Mouse (Mus musculus): Measurements from ENCODE around the gene Mrtfb. TPM values are rescaled to one million over a fixed set of nuclear protein-coding genes. Genes with fewer than 3 reads are reported as not detected.

Mrtfb gene
- polyA plus RNA-seq, 1 experiment, result 11.9 TPM

- TF ChIP-seq POLR2A (IDR thresholded peaks at IDR 0.05; ENCODE audit: control insufficient read depth, low read depth, low read length) (no peak), CTCF (IDR thresholded peaks at IDR 0.05; ENCODE audit: control insufficient read depth, insufficient read depth, insufficient replicate concordance, low read depth, low read length) (no peak)
- no peaks in the 10 kb centered on the region for H3K27me3 ChIP-seq (ENCODE audit: control insufficient read depth, insufficient read depth, low read length)
- no peaks in the 10 kb centered on the region for H3K4me1 ChIP-seq (ENCODE audit: control insufficient read depth, insufficient read depth, low read length)
These were observed 24.2 kb upstream of the Mrtfb start for GRCm38 (mm10) chr16:13232043-13232442.

GRCm38 (mm10) chr16:13232912-13233802 lies 23.1 kb upstream of the Mrtfb start:
- no peak overlapping the region for H3K4me3 ChIP-seq (ENCODE audit: control insufficient read depth, low read depth, low read length)
- peak overlapping the region; percentile 37; the same call in 1 of the 2 replicates for H3K27ac ChIP-seq (ENCODE audit: control insufficient read depth, insufficient read depth, low read depth, low read length)
- H3K4me1 ChIP-seq (ENCODE audit: control insufficient read depth, insufficient read depth, low read length), result no peaks in the 10 kb centered on the region
- no peaks in the 10 kb centered on the region for H3K36me3 ChIP-seq (ENCODE audit: control insufficient read depth, insufficient read depth, low read length)
- TF ChIP-seq POLR2A (IDR thresholded peaks at IDR 0.05; ENCODE audit: control insufficient read depth, low read depth, low read length), result no peak
- TF ChIP-seq CTCF (IDR thresholded peaks at IDR 0.05; ENCODE audit: control insufficient read depth, insufficient read depth, insufficient replicate concordance, low read depth, low read length), result no peak
- no peaks in the 10 kb centered on the region for H3K27me3 ChIP-seq (ENCODE audit: control insufficient read depth, insufficient read depth, low read length)

More at GRCm38 (mm10) chr16:13232043-13232442, 24.2 kb upstream of the Mrtfb start:
- Histone ChIP-seq H3K36me3 (ENCODE audit: control insufficient read depth, insufficient read depth, low read length) (no peaks in the 10 kb centered on the region), H3K4me3 (ENCODE audit: control insufficient read depth, low read depth, low read length) (no peak overlapping the region), H3K27ac (ENCODE audit: control insufficient read depth, insufficient read depth, low read depth, low read length) (no peak overlapping the region)

DNA sequence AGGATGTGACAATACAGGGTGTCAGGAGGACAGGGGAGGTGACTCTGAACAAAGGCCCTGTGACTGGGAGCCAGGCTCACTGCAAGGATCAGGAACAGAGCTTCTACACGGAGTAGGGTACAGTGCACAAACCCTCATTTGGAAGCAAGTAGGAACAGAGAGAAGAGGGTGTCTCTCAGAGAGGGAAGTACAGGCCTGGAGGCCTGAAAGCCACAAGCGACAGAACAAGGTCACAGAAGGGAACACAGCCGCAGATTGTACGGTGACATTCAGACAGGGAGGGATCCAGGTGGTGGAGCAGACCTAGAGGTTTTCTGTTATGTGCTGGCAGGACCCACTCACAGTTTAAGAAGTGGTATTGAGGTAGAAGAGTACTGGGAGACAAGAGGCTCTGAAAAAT lies 17.2 kb upstream of the Mrtfb start:
- H3K27ac ChIP-seq (ENCODE audit: control insufficient read depth, insufficient read depth, low read depth, low read length), result no peak overlapping the region
- no peak for TF ChIP-seq POLR2A (IDR thresholded peaks at IDR 0.05; ENCODE audit: control insufficient read depth, low read depth, low read length)
- no peak for TF ChIP-seq CTCF (IDR thresholded peaks at IDR 0.05; ENCODE audit: control insufficient read depth, insufficient read depth, insufficient replicate concordance, low read depth, low read length)
- no peaks in the 10 kb centered on the region for H3K36me3 ChIP-seq (ENCODE audit: control insufficient read depth, insufficient read depth, low read length)
- H3K4me3 ChIP-seq (ENCODE audit: control insufficient read depth, low read depth, low read length), result no peak overlapping the region
- H3K27me3 ChIP-seq (ENCODE audit: control insufficient read depth, insufficient read depth, low read length), result no peaks in the 10 kb centered on the region
- no peaks in the 10 kb centered on the region for H3K4me1 ChIP-seq (ENCODE audit: control insufficient read depth, insufficient read depth, low read length)

DNA sequence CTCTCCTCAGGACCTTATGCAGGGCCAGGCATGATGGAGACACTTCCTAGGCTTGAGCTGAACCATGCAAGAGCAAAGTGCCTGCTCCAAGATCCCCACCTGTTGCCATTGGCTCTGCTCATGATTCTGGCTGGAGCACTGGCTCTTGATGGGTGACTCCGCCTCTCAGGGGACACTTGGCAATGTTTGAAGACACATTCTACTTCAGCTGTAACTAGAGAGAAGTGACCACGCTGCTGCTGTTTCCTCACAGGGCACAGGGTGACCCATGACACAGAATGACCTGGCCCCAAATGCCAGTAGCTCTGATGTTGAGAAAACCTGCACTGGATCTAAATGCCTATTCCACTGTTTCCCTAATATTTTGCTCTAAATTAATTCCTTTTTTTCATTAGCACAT lies 16.7 kb upstream of the Mrtfb start:
- H3K36me3 ChIP-seq (ENCODE audit: control insufficient read depth, insufficient read depth, low read length), result no peaks in the 10 kb centered on the region
- no peaks in the 10 kb centered on the region for H3K4me1 ChIP-seq (ENCODE audit: control insufficient read depth, insufficient read depth, low read length)
- no peak overlapping the region for H3K4me3 ChIP-seq (ENCODE audit: control insufficient read depth, low read depth, low read length)
- no peaks in the 10 kb centered on the region for H3K27me3 ChIP-seq (ENCODE audit: control insufficient read depth, insufficient read depth, low read length)
- no peak for TF ChIP-seq POLR2A (IDR thresholded peaks at IDR 0.05; ENCODE audit: control insufficient read depth, low read depth, low read length)
- TF ChIP-seq CTCF (IDR thresholded peaks at IDR 0.05; ENCODE audit: control insufficient read depth, insufficient read depth, insufficient replicate concordance, low read depth, low read length), result no peak
- H3K27ac ChIP-seq (ENCODE audit: control insufficient read depth, insufficient read depth, low read depth, low read length), result no peak overlapping the region

GRCm38 (mm10) chr16:13240326-13240725 lies 16.0 kb upstream of the Mrtfb start:
- Histone ChIP-seq H3K4me1 (ENCODE audit: control insufficient read depth, insufficient read depth, low read length) (no peaks in the 10 kb centered on the region), H3K4me3 (ENCODE audit: control insufficient read depth, low read depth, low read length) (no peak overlapping the region), H3K27ac (ENCODE audit: control insufficient read depth, insufficient read depth, low read depth, low read length) (no peak overlapping the region), H3K36me3 (ENCODE audit: control insufficient read depth, insufficient read depth, low read length) (no peaks in the 10 kb centered on the region), H3K27me3 (ENCODE audit: control insufficient read depth, insufficient read depth, low read length) (no peaks in the 10 kb centered on the region)
- TF ChIP-seq POLR2A (IDR thresholded peaks at IDR 0.05; ENCODE audit: control insufficient read depth, low read depth, low read length) (no peak), CTCF (IDR thresholded peaks at IDR 0.05; ENCODE audit: control insufficient read depth, insufficient read depth, insufficient replicate concordance, low read depth, low read length) (no peak)

DNA sequence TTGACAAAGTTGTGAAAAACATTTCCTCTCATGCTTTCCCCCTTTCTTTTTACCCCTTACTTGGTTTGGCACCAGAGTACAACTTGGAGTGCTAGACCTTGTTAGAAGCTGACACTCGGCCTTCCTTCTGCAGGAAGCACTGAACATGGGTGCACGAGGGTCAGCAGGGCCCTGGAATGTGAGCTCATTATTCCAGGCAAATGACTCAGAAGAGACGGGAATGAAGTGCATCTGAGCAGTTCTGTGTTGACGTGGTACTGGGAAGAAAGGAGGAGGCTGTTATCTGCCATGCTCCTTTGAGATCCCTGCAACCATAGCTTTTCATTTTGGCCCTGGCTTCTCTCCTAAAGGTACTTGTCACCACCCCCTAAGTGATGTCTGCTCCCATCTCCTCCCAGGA lies 10.6 kb upstream of the Mrtfb start:
- no peak overlapping the region for H3K4me3 ChIP-seq (ENCODE audit: control insufficient read depth, low read depth, low read length)
- H3K36me3 ChIP-seq (ENCODE audit: control insufficient read depth, insufficient read depth, low read length), result no peaks in the 10 kb centered on the region
- TF ChIP-seq CTCF (IDR thresholded peaks at IDR 0.05; ENCODE audit: control insufficient read depth, insufficient read depth, insufficient replicate concordance, low read depth, low read length), result no peak
- TF ChIP-seq POLR2A (IDR thresholded peaks at IDR 0.05; ENCODE audit: control insufficient read depth, low read depth, low read length), result no peak
- no peak overlapping the region for H3K27ac ChIP-seq (ENCODE audit: control insufficient read depth, insufficient read depth, low read depth, low read length)
- no peaks in the 10 kb centered on the region for H3K27me3 ChIP-seq (ENCODE audit: control insufficient read depth, insufficient read depth, low read length)
- no peaks in the 10 kb centered on the region for H3K4me1 ChIP-seq (ENCODE audit: control insufficient read depth, insufficient read depth, low read length)

DNA sequence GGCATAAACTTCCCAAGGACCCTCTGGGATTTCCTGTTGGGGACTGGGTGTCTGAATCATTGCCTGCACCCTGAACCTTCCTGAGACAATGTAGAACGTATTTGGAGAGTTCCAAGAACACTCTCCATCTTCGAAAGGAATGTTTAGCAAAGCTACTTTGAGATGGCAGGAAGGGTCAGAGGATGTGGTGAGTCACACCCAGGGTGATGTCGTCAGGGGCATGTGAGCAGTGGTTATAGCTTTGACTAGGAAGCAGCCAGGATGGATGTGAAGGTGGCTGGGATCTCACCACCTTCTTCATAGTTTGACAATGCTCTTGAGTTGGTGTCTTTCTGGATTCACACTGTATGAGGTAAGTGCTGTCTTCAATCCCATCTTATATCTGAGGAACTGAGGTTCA lies 9.4 kb upstream of the Mrtfb start:
- Histone ChIP-seq H3K27me3 (ENCODE audit: control insufficient read depth, insufficient read depth, low read length) (no peaks in the 10 kb centered on the region), H3K36me3 (ENCODE audit: control insufficient read depth, insufficient read depth, low read length) (no peaks in the 10 kb centered on the region), H3K4me3 (ENCODE audit: control insufficient read depth, low read depth, low read length) (no peak overlapping the region), H3K27ac (ENCODE audit: control insufficient read depth, insufficient read depth, low read depth, low read length) (no peak overlapping the region), H3K4me1 (ENCODE audit: control insufficient read depth, insufficient read depth, low read length) (no peaks in the 10 kb centered on the region)
- no peak for TF ChIP-seq POLR2A (IDR thresholded peaks at IDR 0.05; ENCODE audit: control insufficient read depth, low read depth, low read length)
- TF ChIP-seq CTCF (IDR thresholded peaks at IDR 0.05; ENCODE audit: control insufficient read depth, insufficient read depth, insufficient replicate concordance, low read depth, low read length), result no peak
